Mouse (Mus musculus) frontal cortex, postnatal 36 days (tissue): Measurements from ENCODE around the gene Mical3.
"Not testable (repeated sequence)": the region's sequence is repeated elsewhere in the genome, so short reads cannot be mapped to it uniquely, and the experiment has no call there.

ENCODE experiments used
- DNase-seq, 2 experiments: peaks; one replicate each; pipeline ENCODE4 v3.0.0; 2022; ENCODE audit warnings: low spot score in 2 of 2

Gene Mical3

GRCm38 (mm10) chr6:120930450-120931306, 200.1 kb downstream of the Mical3 start:
- no peak for DNase-seq

- no peak for DNase-seq
Observed at GRCm38 (mm10) chr6:120929421-120929820, 201.4 kb downstream of the Mical3 start.

GRCm38 (mm10) chr6:120927765-120928164, 203.0 kb downstream of the Mical3 start:
- DNase-seq = no peak

GRCm38 (mm10) chr6:120926880-120927279, 203.9 kb downstream of the Mical3 start:
- DNase-seq = no peak

- not testable (repeated sequence) for DNase-seq
Observed at GRCm38 (mm10) chr6:120924791-120925321, 205.9 kb downstream of the Mical3 start.

GRCm38 (mm10) chr6:120917975-120918374, 212.8 kb downstream of the Mical3 start:
- no peak for DNase-seq

GRCm38 (mm10) chr6:120916972-120917881, 213.6 kb downstream of the Mical3 start:
- not testable (repeated sequence) for DNase-seq

- DNase-seq = peak; percentile 78 to 79
Observed at GRCm38 (mm10) chr6:120916074-120916971, 214.5 kb downstream of the Mical3 start, which contains the start of gene Bid. Gene Bid (minus strand): TSS chr6:120916853.

- DNase-seq = no peak
Observed at GRCm38 (mm10) chr6:120915649-120915975, 215.2 kb downstream of the Mical3 start.

- no peak for DNase-seq
Observed at GRCm38 (mm10) chr6:120914911-120915648, 215.7 kb downstream of the Mical3 start.

- no peak for DNase-seq
Observed at GRCm38 (mm10) chr6:120914533-120914910, 216.3 kb downstream of the Mical3 start.

GRCm38 (mm10) chr6:120913783-120914182, 217.0 kb downstream of the Mical3 start:
- no peak for DNase-seq

GRCm38 (mm10) chr6:120912931-120913330, 217.9 kb downstream of the Mical3 start:
- no peak for DNase-seq

- DNase-seq = no peak
Observed at GRCm38 (mm10) chr6:120911213-120912007, 219.4 kb downstream of the Mical3 start.

- no peak for DNase-seq
Observed at GRCm38 (mm10) chr6:120909501-120909900, 221.3 kb downstream of the Mical3 start.

GRCm38 (mm10) chr6:120907876-120908597, 222.8 kb downstream of the Mical3 start:
- DNase-seq = not testable (repeated sequence)

- DNase-seq = no peak
Observed at GRCm38 (mm10) chr6:120906521-120906920, 224.3 kb downstream of the Mical3 start.

GRCm38 (mm10) chr6:120905111-120905510, 225.7 kb downstream of the Mical3 start:
- DNase-seq = no peak

- DNase-seq = no peak
Observed at GRCm38 (mm10) chr6:120903961-120904360, 226.8 kb downstream of the Mical3 start.
